Mouse (Mus musculus) neural tube, embryonic 14.5 days (tissue): Measurements from ENCODE around the gene Rbm4. TPM values are rescaled to one million over a fixed set of nuclear protein-coding genes. Genes with fewer than 3 reads are reported as not detected.

Source experiments
- ATAC-seq: fragments of 200-750 bp; cut with Nextera tagmentation; 2 replicates; pipeline ENCODE4 v1.8.0; 2017; ENCODE audit warnings: low read depth, mild to moderate bottlenecking, moderate TSS enrichment, moderate library complexity
- H3K27ac ChIP-seq: fragments of 300-500 bp; sonication (generic); 2 replicates; pipeline ENCODE4 v1.5.1; 2014; ENCODE audit warnings: low read depth, mild to moderate bottlenecking, control low read depth, low read length, moderate library complexity, mixed read lengths
- H3K27me3 ChIP-seq: fragments of 300-500 bp; sonication (generic); 2 replicates; pipeline ENCODE4 v1.6.1; 2014; ENCODE audit warnings: low read length; ENCODE audit not compliant: control insufficient read depth, insufficient read depth
- H3K36me3 ChIP-seq: fragments of 300-500 bp; sonication (generic); 2 replicates; pipeline ENCODE4 v1.6.1; 2014; ENCODE audit warnings: low read length, mixed read lengths; ENCODE audit not compliant: control insufficient read depth, insufficient read depth
- H3K4me1 ChIP-seq: fragments of 300-500 bp; sonication (generic); 2 replicates; pipeline ENCODE4 v1.6.1; 2014; ENCODE audit warnings: low read length; ENCODE audit not compliant: control insufficient read depth, insufficient read depth
- H3K4me2 ChIP-seq: fragments of 300-500 bp; sonication (generic); 2 replicates; pipeline ENCODE4 v1.6.1; 2014; ENCODE audit warnings: mild to moderate bottlenecking, low read depth, low read length, control low read depth
- H3K4me3 ChIP-seq: fragments of 300-500 bp; sonication (generic); 2 replicates; pipeline ENCODE4 v1.5.1; 2014; ENCODE audit warnings: low read depth, low read length, control low read depth, mixed read lengths
- H3K9ac ChIP-seq: fragments of 300-500 bp; sonication (generic); replicated peaks from 2 replicates; pipeline ENCODE4 v1.6.1; 2014; ENCODE audit warnings: low read depth, mild to moderate bottlenecking, control low read depth, low read length, mixed read lengths
- H3K9me3 ChIP-seq: fragments of 300-500 bp; sonication (generic); 2 replicates; pipeline ENCODE4 v1.6.1; 2016; ENCODE audit warnings: low read length; ENCODE audit not compliant: control insufficient read depth
- WGBS: fragments of 180-500 bp; shearing (Covaris S2); extraction: QIAGEN DNeasy Blood & Tissue Kit; methylation state at CpG from one replicate; pipeline ENCODE4 v1.1.7; 2014; 5-methylcytosine and 5-hydroxymethylcytosine counted together
- polyA plus RNA-seq: library from polyadenylated mRNA; unstranded; fragments of >200 nt; fragmentation: Nextera tagmentation; extraction: Ambion mirVana; gene quantifications from 2 replicates; pipeline ENCODE4 v1.2.1, GENCODE M21; 2014

Rbm4 gene
- 81.1 and 95.9 TPM in 2 replicates for polyA plus RNA-seq

GRCm38 (mm10) chr19:4793831-4794422 is at the start of gene Rbm4:
Rbm4 (minus strand) TSS chr19:4793901.
- peak; percentile 98 for ATAC-seq
- Histone ChIP-seq H3K4me2 (peak within 1 kb of the TSS; percentile 63), H3K9me3 (no peaks in the 10 kb centered on the region), H3K27ac (peak within 1 kb of the TSS; percentile 82), H3K9ac (peak within 1 kb of the TSS; percentile 64), H3K36me3 (peaks cover 13% of the 10 kb centered on the region), H3K4me1 (peaks cover 35% of the 10 kb centered on the region), H3K4me3 (peak within 1 kb of the TSS; percentile 70), H3K27me3 (no peaks in the 10 kb centered on the region)
- under 1% methylated on average over 31 of the region's 31 CpGs for WGBS

- ATAC-seq: no peak
- Histone ChIP-seq H3K27me3 (peaks cover 8% of the 10 kb centered on the region), H3K4me3 (no peak overlapping the region), H3K27ac (no peak overlapping the region), H3K36me3 (no peaks in the 10 kb centered on the region), H3K4me1 (peaks cover 7% of the 10 kb centered on the region), H3K9me3 (no peaks in the 10 kb centered on the region), H3K9ac (no peak overlapping the region), H3K4me2 (no peak overlapping the region)
- 73% methylated on average over 2 of the region's 2 CpGs for WGBS
Observed at GRCm38 (mm10) chr19:4842611-4843010, 48.9 kb upstream of the Rbm4 start.

GRCm38 (mm10) chr19:4840848-4841247 is 47.1 kb upstream of the Rbm4 start:
- no peak overlapping the region for H3K4me2 ChIP-seq
- peaks cover 7% of the 10 kb centered on the region for H3K4me1 ChIP-seq
- no peak overlapping the region for H3K4me3 ChIP-seq
- H3K27ac ChIP-seq: no peak overlapping the region
- no peak for ATAC-seq
- peaks cover 8% of the 10 kb centered on the region for H3K27me3 ChIP-seq
- 81% methylated on average over 9 of the region's 9 CpGs for WGBS
- no peak overlapping the region for H3K9ac ChIP-seq
- H3K36me3 ChIP-seq: no peaks in the 10 kb centered on the region
- H3K9me3 ChIP-seq: no peaks in the 10 kb centered on the region

GRCm38 (mm10) chr19:4839149-4839548 is 45.4 kb upstream of the Rbm4 start, which contains the start of the genes Ccs and Ccdc87:
Ccs (minus strand) TSS chr19:4839332.
Ccdc87 (plus strand) TSS chr19:4839366.
- 0% methylated on average over 25 of the region's 25 CpGs for WGBS
- Histone ChIP-seq H3K27ac (no peak within 1 kb of the TSS), H3K4me3 (peak within 1 kb of the TSS; percentile 48), H3K9ac (peak within 1 kb of the TSS; percentile 63), H3K27me3 (peaks cover 8% of the 10 kb centered on the region), H3K9me3 (no peaks in the 10 kb centered on the region), H3K4me2 (peak within 1 kb of the TSS; percentile 86), H3K4me1 (peaks cover 7% of the 10 kb centered on the region), H3K36me3 (no peaks in the 10 kb centered on the region)
- ATAC-seq: peak; percentile 99

GRCm38 (mm10) chr19:4838526-4839140 is 44.9 kb upstream of the Rbm4 start:
- Histone ChIP-seq H3K9ac (peak overlapping the region; percentile 63), H3K36me3 (no peaks in the 10 kb centered on the region), H3K4me3 (peak overlapping the region; percentile 48), H3K4me2 (peak overlapping the region; percentile 86), H3K4me1 (peaks cover 7% of the 10 kb centered on the region), H3K27me3 (peaks cover 8% of the 10 kb centered on the region), H3K27ac (no peak overlapping the region), H3K9me3 (no peaks in the 10 kb centered on the region)
- peak; percentile 39; the same call in 1 of the 2 replicates for ATAC-seq
- 35% methylated on average over 10 of the region's 10 CpGs for WGBS

- Histone ChIP-seq H3K27me3 (peaks cover 8% of the 10 kb centered on the region), H3K4me3 (no peak overlapping the region), H3K27ac (no peak overlapping the region), H3K9me3 (no peaks in the 10 kb centered on the region), H3K4me1 (peaks cover 7% of the 10 kb centered on the region), H3K9ac (no peak overlapping the region), H3K4me2 (no peak overlapping the region), H3K36me3 (no peaks in the 10 kb centered on the region)
- ATAC-seq: no peak
- 96% methylated on average over 6 of the region's 6 CpGs for WGBS
Observed at GRCm38 (mm10) chr19:4837049-4837448, 43.3 kb upstream of the Rbm4 start.

- H3K4me3 ChIP-seq: no peak overlapping the region
- H3K4me1 ChIP-seq: peaks cover 7% of the 10 kb centered on the region
- ATAC-seq: no peak
- H3K9ac ChIP-seq: no peak overlapping the region
- WGBS: 90% methylated on average over 2 of the region's 2 CpGs
- H3K9me3 ChIP-seq: no peaks in the 10 kb centered on the region
- H3K4me2 ChIP-seq: no peak overlapping the region
- H3K27me3 ChIP-seq: peaks cover 8% of the 10 kb centered on the region
- H3K27ac ChIP-seq: no peak overlapping the region
- H3K36me3 ChIP-seq: no peaks in the 10 kb centered on the region
Observed at GRCm38 (mm10) chr19:4836096-4836495, 42.4 kb upstream of the Rbm4 start.

- H3K9ac ChIP-seq: no peak overlapping the region
- no peak overlapping the region for H3K4me2 ChIP-seq
- ATAC-seq: no peak
- no peak overlapping the region for H3K27ac ChIP-seq
- no peak overlapping the region for H3K4me3 ChIP-seq
- no peaks in the 10 kb centered on the region for H3K36me3 ChIP-seq
- no peaks in the 10 kb centered on the region for H3K27me3 ChIP-seq
- H3K4me1 ChIP-seq: peaks cover 7% of the 10 kb centered on the region
- H3K9me3 ChIP-seq: no peaks in the 10 kb centered on the region
- WGBS: 83% methylated on average over 8 of the region's 8 CpGs
Observed at GRCm38 (mm10) chr19:4833977-4834376, 40.3 kb upstream of the Rbm4 start.

- no peaks in the 10 kb centered on the region for H3K9me3 ChIP-seq
- H3K4me1 ChIP-seq: no peaks in the 10 kb centered on the region
- no peak overlapping the region for H3K9ac ChIP-seq
- no peak overlapping the region for H3K4me3 ChIP-seq
- ATAC-seq: no peak
- H3K27me3 ChIP-seq: no peaks in the 10 kb centered on the region
- no peak overlapping the region for H3K27ac ChIP-seq
- H3K4me2 ChIP-seq: no peak overlapping the region
- WGBS: 61% methylated on average over 7 of the region's 7 CpGs
- no peaks in the 10 kb centered on the region for H3K36me3 ChIP-seq
Observed at GRCm38 (mm10) chr19:4829156-4829555, 35.5 kb upstream of the Rbm4 start.
